Mouse (Mus musculus): ENCODE results near the gene Zfp335. TPM values are rescaled to one million over a fixed set of nuclear protein-coding genes. Genes with fewer than 3 reads are reported as not detected.

The Zfp335 gene
- polyA plus RNA-seq, 1 experiment from 2014 or later: 3.6 TPM

GRCm38 (mm10) chr2:164909542-164909941 lies 2.0 kb downstream of the Zfp335 start:
- H3K27ac ChIP-seq (ENCODE audit: low read depth, low read length): no peak overlapping the region
- H3K4me2 ChIP-seq (replicated peaks; ENCODE audit: low read depth): peak overlapping the region; percentile 79
- 89% methylated on average over 1 of the region's 1 CpGs for WGBS
- peaks cover 44% of the 10 kb centered on the region for H3K36me3 ChIP-seq (ENCODE audit: control insufficient read depth, insufficient read depth)
- H3K4me1 ChIP-seq (replicated peaks; ENCODE audit: control insufficient read depth, insufficient read depth, low read length): no peaks in the 10 kb centered on the region
- no peak overlapping the region for H3K4me3 ChIP-seq (ENCODE audit: low read depth, low read length)
- TF ChIP-seq CTCF (IDR thresholded peaks at IDR 0.05; ENCODE audit: low read depth): peak; percentile 74
- no peaks in the 10 kb centered on the region for H3K27me3 ChIP-seq (replicated peaks; ENCODE audit: control insufficient read depth, insufficient read depth, low read length)
- no peak for ATAC-seq
- no peak overlapping the region for H3K9ac ChIP-seq (ENCODE audit: low read depth, low read length)
- no peaks in the 10 kb centered on the region for H3K9me3 ChIP-seq (ENCODE audit: control insufficient read depth)

GRCm38 (mm10) chr2:164909100-164909499 lies 2.5 kb downstream of the Zfp335 start:
- no peak for ATAC-seq
- Histone ChIP-seq H3K9ac (ENCODE audit: low read depth, low read length) (no peak overlapping the region), H3K9me3 (ENCODE audit: control insufficient read depth) (no peaks in the 10 kb centered on the region), H3K4me3 (ENCODE audit: low read depth, low read length) (no peak overlapping the region), H3K27me3 (replicated peaks; ENCODE audit: control insufficient read depth, insufficient read depth, low read length) (no peaks in the 10 kb centered on the region), H3K4me2 (replicated peaks; ENCODE audit: low read depth) (no peak overlapping the region), H3K36me3 (ENCODE audit: control insufficient read depth, insufficient read depth) (peaks cover 48% of the 10 kb centered on the region), H3K4me1 (replicated peaks; ENCODE audit: control insufficient read depth, insufficient read depth, low read length) (no peaks in the 10 kb centered on the region), H3K27ac (ENCODE audit: low read depth, low read length) (no peak overlapping the region)
- TF ChIP-seq CTCF (IDR thresholded peaks at IDR 0.05; ENCODE audit: low read depth): no peak
- 86% methylated on average over 3 of the region's 3 CpGs for WGBS

- peaks cover 55% of the 10 kb centered on the region for H3K36me3 ChIP-seq (ENCODE audit: control insufficient read depth, insufficient read depth)
- H3K4me2 ChIP-seq (replicated peaks; ENCODE audit: low read depth): no peak overlapping the region
- TF ChIP-seq CTCF (IDR thresholded peaks at IDR 0.05; ENCODE audit: low read depth): no peak
- H3K9me3 ChIP-seq (ENCODE audit: control insufficient read depth): no peaks in the 10 kb centered on the region
- WGBS: 100% methylated on average over 5 of the region's 5 CpGs
- no peaks in the 10 kb centered on the region for H3K4me1 ChIP-seq (replicated peaks; ENCODE audit: control insufficient read depth, insufficient read depth, low read length)
- H3K27me3 ChIP-seq (replicated peaks; ENCODE audit: control insufficient read depth, insufficient read depth, low read length): no peaks in the 10 kb centered on the region
- no peak overlapping the region for H3K9ac ChIP-seq (ENCODE audit: low read depth, low read length)
- ATAC-seq: no peak
- H3K4me3 ChIP-seq (ENCODE audit: low read depth, low read length): no peak overlapping the region
- H3K27ac ChIP-seq (ENCODE audit: low read depth, low read length): no peak overlapping the region; the same call in 1 of the 2 replicates
Measured at GRCm38 (mm10) chr2:164908011-164908410, 3.5 kb downstream of the Zfp335 start.

- Histone ChIP-seq H3K36me3 (ENCODE audit: control insufficient read depth, insufficient read depth) (peaks cover 60% of the 10 kb centered on the region), H3K27me3 (replicated peaks; ENCODE audit: control insufficient read depth, insufficient read depth, low read length) (no peaks in the 10 kb centered on the region), H3K27ac (ENCODE audit: low read depth, low read length) (no peak overlapping the region), H3K9me3 (ENCODE audit: control insufficient read depth) (no peaks in the 10 kb centered on the region), H3K4me3 (ENCODE audit: low read depth, low read length) (no peak overlapping the region), H3K9ac (ENCODE audit: low read depth, low read length) (no peak overlapping the region), H3K4me2 (replicated peaks; ENCODE audit: low read depth) (no peak overlapping the region), H3K4me1 (replicated peaks; ENCODE audit: control insufficient read depth, insufficient read depth, low read length) (no peaks in the 10 kb centered on the region)
- ATAC-seq: no peak
- WGBS: 98% methylated on average over 12 of the region's 12 CpGs
- TF ChIP-seq CTCF (IDR thresholded peaks at IDR 0.05; ENCODE audit: low read depth): no peak
Measured at GRCm38 (mm10) chr2:164907511-164907910, 4.0 kb downstream of the Zfp335 start.

- H3K27me3 ChIP-seq (replicated peaks; ENCODE audit: control insufficient read depth, insufficient read depth, low read length): no peaks in the 10 kb centered on the region
- H3K4me3 ChIP-seq (ENCODE audit: low read depth, low read length): no peak overlapping the region
- no peaks in the 10 kb centered on the region for H3K9me3 ChIP-seq (ENCODE audit: control insufficient read depth)
- ATAC-seq: no peak
- TF ChIP-seq CTCF (IDR thresholded peaks at IDR 0.05; ENCODE audit: low read depth): peak; percentile 62
- no peak overlapping the region for H3K4me2 ChIP-seq (replicated peaks; ENCODE audit: low read depth)
- H3K36me3 ChIP-seq (ENCODE audit: control insufficient read depth, insufficient read depth): peaks cover 75% of the 10 kb centered on the region
- 97% methylated on average over 4 of the region's 4 CpGs for WGBS
- 0 out of 2 replicates have a peak overlapping the region, but pooled peaks have one; percentile 15 for H3K27ac ChIP-seq (ENCODE audit: low read depth, low read length)
- no peaks in the 10 kb centered on the region for H3K4me1 ChIP-seq (replicated peaks; ENCODE audit: control insufficient read depth, insufficient read depth, low read length)
- H3K9ac ChIP-seq (ENCODE audit: low read depth, low read length): no peak overlapping the region
Measured at GRCm38 (mm10) chr2:164906071-164906470, 5.5 kb downstream of the Zfp335 start.

GRCm38 (mm10) chr2:164903496-164903895 lies 8.1 kb downstream of the Zfp335 start:
- no peak overlapping the region for H3K9ac ChIP-seq (ENCODE audit: low read depth, low read length)
- no peaks in the 10 kb centered on the region for H3K27me3 ChIP-seq (replicated peaks; ENCODE audit: control insufficient read depth, insufficient read depth, low read length)
- H3K4me2 ChIP-seq (replicated peaks; ENCODE audit: low read depth): no peak overlapping the region
- no peak overlapping the region for H3K27ac ChIP-seq (ENCODE audit: low read depth, low read length)
- H3K4me3 ChIP-seq (ENCODE audit: low read depth, low read length): no peak overlapping the region
- TF ChIP-seq CTCF (IDR thresholded peaks at IDR 0.05; ENCODE audit: low read depth): no peak
- H3K4me1 ChIP-seq (replicated peaks; ENCODE audit: control insufficient read depth, insufficient read depth, low read length): no peaks in the 10 kb centered on the region
- no peak for ATAC-seq
- H3K36me3 ChIP-seq (ENCODE audit: control insufficient read depth, insufficient read depth): peaks cover 93% of the 10 kb centered on the region
- 72% methylated on average over 1 of the region's 1 CpGs for WGBS
- H3K9me3 ChIP-seq (ENCODE audit: control insufficient read depth): no peaks in the 10 kb centered on the region

- Histone ChIP-seq H3K9ac (ENCODE audit: low read depth, low read length) (no peak overlapping the region), H3K4me1 (replicated peaks; ENCODE audit: control insufficient read depth, insufficient read depth, low read length) (no peaks in the 10 kb centered on the region), H3K27ac (ENCODE audit: low read depth, low read length) (no peak overlapping the region), H3K36me3 (ENCODE audit: control insufficient read depth, insufficient read depth) (peaks cover 95% of the 10 kb centered on the region), H3K4me3 (ENCODE audit: low read depth, low read length) (no peak overlapping the region), H3K4me2 (replicated peaks; ENCODE audit: low read depth) (no peak overlapping the region), H3K27me3 (replicated peaks; ENCODE audit: control insufficient read depth, insufficient read depth, low read length) (no peaks in the 10 kb centered on the region), H3K9me3 (ENCODE audit: control insufficient read depth) (no peaks in the 10 kb centered on the region)
- no peak for ATAC-seq
- 92% methylated on average over 13 of the region's 13 CpGs for WGBS
- no peak for TF ChIP-seq CTCF (IDR thresholded peaks at IDR 0.05; ENCODE audit: low read depth)
Measured at GRCm38 (mm10) chr2:164901380-164901779, 10.2 kb downstream of the Zfp335 start.
